ENCODE assay signal across 8 mouse cellular contexts in the genomic region with DNA sequence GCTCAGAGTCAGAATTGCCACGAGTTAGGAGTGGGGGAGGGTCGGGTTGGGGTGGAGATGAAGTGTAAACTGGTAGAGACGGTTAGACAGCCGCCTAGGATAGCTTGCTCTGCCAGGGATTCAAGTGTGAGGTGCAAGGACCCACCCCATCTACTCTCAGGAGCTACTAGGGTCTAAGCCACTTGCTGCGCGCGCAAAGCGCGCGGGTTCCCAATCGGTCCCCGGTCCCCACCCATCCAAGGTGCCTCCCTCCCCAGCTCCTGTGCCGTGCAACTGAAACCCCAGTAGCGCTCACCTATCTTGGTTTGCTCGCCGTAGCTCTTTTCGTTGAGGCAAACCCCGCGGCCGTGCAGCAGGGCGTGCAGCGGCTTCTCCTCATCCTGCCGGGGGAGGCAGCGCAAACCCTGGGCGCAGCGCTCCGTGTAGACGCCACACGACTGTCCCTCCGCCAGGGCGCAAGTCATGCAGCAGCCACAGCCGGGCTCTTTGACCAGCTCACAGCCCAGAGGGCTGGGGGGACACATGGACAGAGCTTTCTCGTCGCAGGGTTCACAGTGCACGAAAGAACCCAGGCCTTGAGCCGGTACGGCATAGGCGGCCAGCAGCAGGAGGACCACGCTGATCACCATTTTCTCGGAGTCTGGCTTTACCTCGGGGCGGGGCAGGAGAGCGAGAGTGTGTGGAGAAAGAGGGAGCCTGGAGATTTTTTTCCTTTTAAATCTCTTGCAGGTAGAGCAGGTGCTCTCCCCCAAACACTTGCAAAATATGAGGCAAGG. TPM values are rescaled to one million over a fixed set of nuclear protein-coding genes. Genes with fewer than 3 reads are reported as not detected.
DNase-seq lines count a peak whose midpoint lies in the region; ATAC-seq and TF ChIP-seq lines count a peak whose summit lies in the region.

No protein-coding gene starts in this region.

- H3K9ac ChIP-seq in heart, embryonic 11.5 days (ENCODE audit: low read depth, low read length) = peak overlapping the region; percentile 92
- H3K9ac ChIP-seq in kidney, embryonic 14.5 days (ENCODE audit: low read depth, low read length) = peak overlapping the region; percentile 85
- H3K9ac ChIP-seq in liver, embryonic 13.5 days = peak overlapping the region; percentile 37; the same call in 1 of the 2 replicates

- TF ChIP-seq POLR2A in thymus, adult 2 months (IDR thresholded peaks at IDR 0.05; ENCODE audit: control insufficient read depth, extremely low read depth, insufficient read depth, low read length, poor library complexity) = no peak

- peaks cover 6% of the 10 kb centered on the region for H3K4me1 ChIP-seq in thymus, adult 2 months (replicated peaks; ENCODE audit: control insufficient read depth, insufficient read depth, low read length)
- H3K4me1 ChIP-seq in heart, embryonic 11.5 days (ENCODE audit: control insufficient read depth, insufficient read depth, low read length) = peaks cover 28% of the 10 kb centered on the region
- H3K4me1 ChIP-seq in kidney, embryonic 14.5 days (ENCODE audit: control insufficient read depth, insufficient read depth, low read length) = peaks cover 21% of the 10 kb centered on the region
- H3K4me1 ChIP-seq in liver, embryonic 13.5 days (replicated peaks) = peaks cover 45% of the 10 kb centered on the region

- H3K27ac ChIP-seq in thymus, adult 2 months (ENCODE audit: control insufficient read depth, insufficient read depth, low read length) = no peak overlapping the region
- H3K27ac ChIP-seq in heart, embryonic 11.5 days (ENCODE audit: low read depth, low read length) = peak overlapping the region; percentile 95
- H3K27ac ChIP-seq in kidney, embryonic 14.5 days (ENCODE audit: low read depth, low read length) = peak overlapping the region; percentile 88
- H3K27ac ChIP-seq in liver, embryonic 13.5 days = no peak overlapping the region

- no peak for ATAC-seq in heart, embryonic 11.5 days (replicated peaks; ENCODE audit: insufficient number of reproducible peaks, low FRiP score, low TSS enrichment)
- peak; percentile 5; the same call in 1 of the 2 replicates for ATAC-seq in kidney, embryonic 14.5 days (ENCODE audit: low FRiP score, low TSS enrichment)
- ATAC-seq in liver, embryonic 13.5 days (ENCODE audit: low read depth) = no peak

- H3K36me3 ChIP-seq in thymus, adult 2 months (ENCODE audit: control insufficient read depth, insufficient read depth, low read length) = no peaks in the 10 kb centered on the region
- H3K36me3 ChIP-seq in heart, embryonic 11.5 days (ENCODE audit: control insufficient read depth, insufficient read depth, low read length) = peaks cover 2% of the 10 kb centered on the region; the same call in 1 of the 2 replicates
- H3K36me3 ChIP-seq in kidney, embryonic 14.5 days (ENCODE audit: control insufficient read depth, insufficient read depth, low read length) = no peaks in the 10 kb centered on the region
- no peaks in the 10 kb centered on the region for H3K36me3 ChIP-seq in liver, embryonic 13.5 days

- H3K9me3 ChIP-seq in heart, embryonic 11.5 days (replicated peaks; ENCODE audit: control insufficient read depth, low read length) = no peaks in the 10 kb centered on the region
- no peaks in the 10 kb centered on the region for H3K9me3 ChIP-seq in kidney, embryonic 14.5 days (ENCODE audit: control insufficient read depth, low read length)
- no peaks in the 10 kb centered on the region for H3K9me3 ChIP-seq in liver, embryonic 13.5 days (replicated peaks)

- DNase-seq in thymus, adult 2 months = no peak
- no peak for DNase-seq in thymus, postnatal 10 days (ENCODE audit: low spot score in 2 of 2)
- DNase-seq in embryo, embryonic 9.5 days (ENCODE audit: extremely low spot score) = peak; percentile 76
- DNase-seq in liver, embryonic 13.5 days = no peak
- DNase-seq in right cerebral cortex, adult 18-20 months = peak; percentile 76
- no peak for DNase-seq in ovary, postnatal 10 days (ENCODE audit: low spot score)

- TF ChIP-seq CTCF in thymus, adult 2 months (IDR thresholded peaks at IDR 0.05; ENCODE audit: borderline replicate concordance, control insufficient read depth, extremely low read depth, insufficient read depth, low read length, poor library complexity) = no peak

- WGBS in thymus, adult 2 months = 3% methylated on average over 43 of the region's 43 CpGs
- WGBS in heart, embryonic 11.5 days (ENCODE audit: insufficient replicate concordance) = under 1% methylated on average over 43 of the region's 43 CpGs
- under 1% methylated on average over 43 of the region's 43 CpGs for WGBS in kidney, embryonic 14.5 days
- under 1% methylated on average over 43 of the region's 43 CpGs for WGBS in liver, embryonic 13.5 days (ENCODE audit: insufficient replicate concordance)

- peaks cover 10% of the 10 kb centered on the region; the same call in 1 of the 2 replicates for H3K27me3 ChIP-seq in thymus, adult 2 months (ENCODE audit: control insufficient read depth, insufficient read depth, low read length)
- no peaks in the 10 kb centered on the region for H3K27me3 ChIP-seq in heart, embryonic 11.5 days (ENCODE audit: control insufficient read depth, insufficient read depth, low read length)
- no peaks in the 10 kb centered on the region; the same call in none of the 2 replicates for H3K27me3 ChIP-seq in kidney, embryonic 14.5 days (ENCODE audit: control insufficient read depth, insufficient read depth, low read length)
- H3K27me3 ChIP-seq in liver, embryonic 13.5 days = peaks cover 88% of the 10 kb centered on the region

- H3K4me3 ChIP-seq in thymus, adult 2 months (ENCODE audit: control insufficient read depth, insufficient read depth, low read length) = peak overlapping the region; percentile 8; the same call in 1 of the 2 replicates
- H3K4me3 ChIP-seq in heart, embryonic 11.5 days (ENCODE audit: low read depth, low read length) = peak overlapping the region; percentile 77
- H3K4me3 ChIP-seq in kidney, embryonic 14.5 days (ENCODE audit: low read length) = peak overlapping the region; percentile 68
- H3K4me3 ChIP-seq in liver, embryonic 13.5 days (replicated peaks) = peak overlapping the region; percentile 39

- H3K4me2 ChIP-seq in heart, embryonic 11.5 days = peak overlapping the region; percentile 95
- H3K4me2 ChIP-seq in kidney, embryonic 14.5 days (replicated peaks; ENCODE audit: low read depth, low read length) = peak overlapping the region; percentile 91
- H3K4me2 ChIP-seq in liver, embryonic 13.5 days = peak overlapping the region; percentile 41

RNA-seq across cellular contexts. Expression of a gene that starts 1.0 kb away (rescaled TPM):
- 27.0 and 58.3 TPM in 2 replicates for polyA plus RNA-seq in thymus, adult 2 months (2012; rRNA removed)
- polyA plus RNA-seq in heart, embryonic 11.5 days (2014; fragmentation: Nextera tagmentation; extraction: Ambion mirVana) = 118 and 133 TPM in 2 replicates
- 56.4 and 61.4 TPM in 2 replicates for polyA plus RNA-seq in kidney, embryonic 14.5 days (2014; fragmentation: Nextera tagmentation; extraction: Ambion mirVana)
- polyA plus RNA-seq in liver, embryonic 13.5 days (2015; fragmentation: Nextera tagmentation; extraction: Ambion mirVana) = 3.7 and 4.7 TPM in 2 replicates

RNA-seq across cellular contexts. Expression of a gene that starts 49.4 kb away (rescaled TPM):
- 13.3 and 16.4 TPM in 2 replicates for polyA plus RNA-seq in thymus, adult 2 months (2012; rRNA removed)
- polyA plus RNA-seq in heart, embryonic 11.5 days (2014; fragmentation: Nextera tagmentation; extraction: Ambion mirVana) = 87.8 and 88.7 TPM in 2 replicates
- 148 and 171 TPM in 2 replicates for polyA plus RNA-seq in kidney, embryonic 14.5 days (2014; fragmentation: Nextera tagmentation; extraction: Ambion mirVana)
- 5.2 TPM in 2 replicates for polyA plus RNA-seq in liver, embryonic 13.5 days (2015; fragmentation: Nextera tagmentation; extraction: Ambion mirVana)

Comparison
In these comparisons a context has a peak if more than half of its experiments do, and no peak if none do; other contexts are left out.
1. DNase-seq: peak in embryo, embryonic 9.5 days (single experiment) and right cerebral cortex, adult 18-20 months (single experiment); none in thymus, adult 2 months (single experiment), thymus, postnatal 10 days (0 of 2), liver, embryonic 13.5 days (single experiment) and ovary, postnatal 10 days (single experiment).
2. H3K27ac ChIP-seq: peak in heart, embryonic 11.5 days (single experiment) and kidney, embryonic 14.5 days (single experiment); none in thymus, adult 2 months (single experiment) and liver, embryonic 13.5 days (single experiment).
3. H3K4me3 ChIP-seq: peak in every context shown above with its lines; median percentile 77 in heart, embryonic 11.5 days; 68 in kidney, embryonic 14.5 days; 39 in liver, embryonic 13.5 days; 8 in thymus, adult 2 months.
4. H3K4me2 ChIP-seq: peak in every context shown above with its lines; median percentile 95 in heart, embryonic 11.5 days; 91 in kidney, embryonic 14.5 days; 41 in liver, embryonic 13.5 days.
5. H3K9ac ChIP-seq: peak in every context shown above with its lines; median percentile 92 in heart, embryonic 11.5 days; 85 in kidney, embryonic 14.5 days; 37 in liver, embryonic 13.5 days.